Mouse (Mus musculus): ENCODE results near the gene Arhgap32.

Gene Arhgap32

DNA sequence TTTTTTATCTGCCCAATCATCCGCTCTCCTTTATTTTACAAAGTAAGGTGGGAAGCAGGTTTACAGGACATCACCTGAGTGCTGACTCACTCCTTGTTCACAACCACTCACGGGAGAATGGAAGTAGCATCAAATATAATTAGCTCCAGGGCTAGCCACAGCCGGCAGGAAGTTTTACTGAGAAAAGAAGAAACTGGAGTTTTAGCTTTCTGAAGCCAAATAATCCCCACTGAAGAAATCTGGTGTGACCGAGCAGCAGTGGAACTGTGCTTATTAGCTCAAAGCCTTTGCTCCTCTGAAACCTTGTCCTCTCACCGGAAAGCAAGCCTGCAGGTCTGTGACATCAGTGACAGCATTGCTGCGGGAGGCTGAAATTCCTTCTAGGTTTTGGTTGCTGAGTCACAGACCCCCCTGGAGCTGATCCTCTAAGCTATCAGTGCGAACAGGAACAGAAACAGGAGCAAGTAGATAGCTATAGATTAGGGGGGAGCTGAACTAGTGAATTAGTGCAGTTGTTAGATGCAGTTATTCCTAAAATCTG, 88.6 kb downstream of the Arhgap32 start:
- no peak for DNase-seq

GRCm38 (mm10) chr9:32207133-32207532, 91.2 kb downstream of the Arhgap32 start:
- DNase-seq, result no peak

- DNase-seq, result no peak
Measured at GRCm38 (mm10) chr9:32208071-32208470, 92.1 kb downstream of the Arhgap32 start.

DNA sequence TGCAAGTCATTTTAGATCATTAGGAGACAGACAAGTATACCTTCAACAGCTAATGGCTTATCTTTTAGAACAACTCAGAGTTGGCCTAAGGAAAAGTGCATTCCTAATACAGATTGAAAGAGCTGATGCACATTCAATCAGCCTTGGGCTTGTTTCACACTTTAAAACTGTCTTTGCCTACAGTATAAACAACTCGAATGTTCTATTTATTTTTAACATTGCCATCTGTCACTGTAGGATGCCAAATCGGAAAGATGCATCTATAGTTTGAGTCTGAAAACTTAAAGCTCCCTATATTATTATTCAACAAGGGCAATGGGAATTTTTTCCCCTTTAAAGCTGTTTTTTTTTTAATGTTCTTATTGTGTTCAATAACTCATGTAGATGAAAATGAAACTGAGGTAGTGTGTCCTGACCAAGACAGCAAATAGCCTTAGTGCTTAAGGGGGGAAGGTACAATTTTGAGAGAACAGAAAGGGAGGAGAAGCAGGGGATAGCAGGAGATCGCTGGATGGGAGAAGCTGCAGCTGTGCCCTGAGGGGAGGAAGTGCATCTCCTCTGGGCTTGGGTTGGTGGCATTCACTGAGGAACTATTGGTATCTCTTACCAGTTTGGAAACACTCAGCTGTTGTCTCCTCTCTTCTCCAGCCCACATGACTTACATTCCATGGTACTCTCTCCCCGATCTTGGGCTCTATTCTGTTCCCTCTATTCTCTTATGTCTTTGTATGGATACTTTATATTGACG, 101.1 kb downstream of the Arhgap32 start:
- no peak for DNase-seq

- DNase-seq, result no peak
Measured at GRCm38 (mm10) chr9:32219400-32219799, 103.5 kb downstream of the Arhgap32 start.

- no peak for DNase-seq
Measured at GRCm38 (mm10) chr9:32222184-32222583, 106.2 kb downstream of the Arhgap32 start.

- DNase-seq, result no peak
Measured at GRCm38 (mm10) chr9:32223739-32224529, 108.0 kb downstream of the Arhgap32 start.

- DNase-seq, result no peak
Measured at GRCm38 (mm10) chr9:32224937-32225336, 109.0 kb downstream of the Arhgap32 start.

GRCm38 (mm10) chr9:32225584-32225983, 109.6 kb downstream of the Arhgap32 start:
- DNase-seq, result no peak

GRCm38 (mm10) chr9:32227034-32227433, 111.1 kb downstream of the Arhgap32 start:
- no peak for DNase-seq

- DNase-seq, result no peak
Measured at GRCm38 (mm10) chr9:32233593-32233992, 117.7 kb downstream of the Arhgap32 start.

- no peak for DNase-seq
Measured at GRCm38 (mm10) chr9:32234767-32235489, 119.0 kb downstream of the Arhgap32 start.

GRCm38 (mm10) chr9:32238899-32239298, 123.0 kb downstream of the Arhgap32 start:
- no peak for DNase-seq

GRCm38 (mm10) chr9:32239427-32239826, 123.5 kb downstream of the Arhgap32 start:
- no peak for DNase-seq

- no peak for DNase-seq
Measured at GRCm38 (mm10) chr9:32240449-32240848, 124.5 kb downstream of the Arhgap32 start.

GRCm38 (mm10) chr9:32241637-32242199, 125.8 kb downstream of the Arhgap32 start:
- no peak for DNase-seq

GRCm38 (mm10) chr9:32242921-32243617, 127.1 kb downstream of the Arhgap32 start:
- DNase-seq, result no peak

- DNase-seq, result no peak
Measured at GRCm38 (mm10) chr9:32245237-32245636, 129.3 kb downstream of the Arhgap32 start.

- no peak for DNase-seq
Measured at GRCm38 (mm10) chr9:32246123-32246716, 130.3 kb downstream of the Arhgap32 start.

- no peak for DNase-seq
Measured at GRCm38 (mm10) chr9:32250486-32250885, 134.6 kb downstream of the Arhgap32 start.

DNA sequence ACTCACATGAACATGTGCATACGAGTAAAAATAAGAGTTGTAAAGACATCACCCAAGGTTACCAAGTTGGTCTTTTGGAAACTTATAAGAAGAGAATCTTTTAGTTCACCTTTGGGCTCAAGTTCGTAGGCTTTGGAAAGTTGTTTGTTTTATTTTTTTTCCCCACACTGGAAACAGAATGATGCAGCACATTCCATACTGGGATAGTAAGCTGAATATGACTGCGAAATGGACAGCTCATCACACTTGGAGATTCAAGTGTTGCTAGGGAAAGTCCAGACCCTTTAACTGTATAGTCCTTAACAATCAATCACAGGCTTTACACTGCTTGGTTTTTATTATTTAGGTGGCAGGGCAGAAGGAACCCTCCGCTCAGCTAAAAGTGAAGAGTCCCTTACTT, 137.8 kb downstream of the Arhgap32 start:
- DNase-seq, result no peak

GRCm38 (mm10) chr9:32257365-32257764, 141.4 kb downstream of the Arhgap32 start:
- DNase-seq, result no peak
